Mouse (Mus musculus) hindbrain, embryonic 15.5 days (tissue): ENCODE data around the gene Anp32a. TPM values are rescaled to one million over a fixed set of nuclear protein-coding genes. Genes with fewer than 3 reads are reported as not detected.
A peak's percentile ranks its signal among the peaks of the same experiment; 100 is the strongest.

Experiments used
- ATAC-seq: fragments of 200-750 bp; cut with Nextera tagmentation; 2 replicates; pipeline ENCODE4 v1.8.0; 2017; ENCODE audit warnings: low read depth, moderate number of reproducible peaks, moderate TSS enrichment; ENCODE audit not compliant: low FRiP score
- H3K27ac ChIP-seq: fragments of 300-500 bp; sonication (generic); replicated peaks from 2 replicates; pipeline ENCODE4 v1.5.1; 2015; ENCODE audit warnings: mild to moderate bottlenecking, inconsistent platforms
- H3K27me3 ChIP-seq: fragments of 300-500 bp; sonication (generic); 2 replicates; pipeline ENCODE4 v1.6.1; 2015; ENCODE audit warnings: control low read depth, inconsistent platforms
- H3K36me3 ChIP-seq: fragments of 300-500 bp; sonication (generic); 2 replicates; pipeline ENCODE4 v1.6.1; 2015; ENCODE audit warnings: control low read depth, inconsistent platforms
- H3K4me1 ChIP-seq: fragments of 300-500 bp; sonication (generic); replicated peaks from 2 replicates; pipeline ENCODE4 v1.6.1; 2015; ENCODE audit warnings: control low read depth, inconsistent platforms
- H3K4me2 ChIP-seq: fragments of 300-500 bp; sonication (generic); 2 replicates; pipeline ENCODE4 v1.6.1; 2015; ENCODE audit warnings: moderate library complexity, mild to moderate bottlenecking, inconsistent platforms
- H3K4me3 ChIP-seq: fragments of 300-500 bp; sonication (generic); 2 replicates; pipeline ENCODE4 v1.5.1; 2015; ENCODE audit warnings: mild to moderate bottlenecking, inconsistent platforms
- H3K9ac ChIP-seq: fragments of 300-500 bp; sonication (generic); 2 replicates; pipeline ENCODE4 v1.6.1; 2015; ENCODE audit warnings: inconsistent platforms
- H3K9me3 ChIP-seq: fragments of 300-500 bp; sonication (generic); 2 replicates; pipeline ENCODE4 v1.6.1; 2016; ENCODE audit warnings: control low read depth, inconsistent platforms
- WGBS: fragments of 180-500 bp; shearing (Covaris S2); methylation state at CpG from one replicate; pipeline ENCODE4 v1.1.7; 2015; 5-methylcytosine and 5-hydroxymethylcytosine counted together
- polyA plus RNA-seq: library from polyadenylated mRNA; unstranded; fragments of >200 nt; fragmentation: Nextera tagmentation; extraction: Ambion mirVana; gene quantifications from 2 replicates; pipeline ENCODE4 v1.2.1, GENCODE M21; 2015

Anp32a gene
- polyA plus RNA-seq, 1 experiment from 2014 or later: 117 TPM

DNA sequence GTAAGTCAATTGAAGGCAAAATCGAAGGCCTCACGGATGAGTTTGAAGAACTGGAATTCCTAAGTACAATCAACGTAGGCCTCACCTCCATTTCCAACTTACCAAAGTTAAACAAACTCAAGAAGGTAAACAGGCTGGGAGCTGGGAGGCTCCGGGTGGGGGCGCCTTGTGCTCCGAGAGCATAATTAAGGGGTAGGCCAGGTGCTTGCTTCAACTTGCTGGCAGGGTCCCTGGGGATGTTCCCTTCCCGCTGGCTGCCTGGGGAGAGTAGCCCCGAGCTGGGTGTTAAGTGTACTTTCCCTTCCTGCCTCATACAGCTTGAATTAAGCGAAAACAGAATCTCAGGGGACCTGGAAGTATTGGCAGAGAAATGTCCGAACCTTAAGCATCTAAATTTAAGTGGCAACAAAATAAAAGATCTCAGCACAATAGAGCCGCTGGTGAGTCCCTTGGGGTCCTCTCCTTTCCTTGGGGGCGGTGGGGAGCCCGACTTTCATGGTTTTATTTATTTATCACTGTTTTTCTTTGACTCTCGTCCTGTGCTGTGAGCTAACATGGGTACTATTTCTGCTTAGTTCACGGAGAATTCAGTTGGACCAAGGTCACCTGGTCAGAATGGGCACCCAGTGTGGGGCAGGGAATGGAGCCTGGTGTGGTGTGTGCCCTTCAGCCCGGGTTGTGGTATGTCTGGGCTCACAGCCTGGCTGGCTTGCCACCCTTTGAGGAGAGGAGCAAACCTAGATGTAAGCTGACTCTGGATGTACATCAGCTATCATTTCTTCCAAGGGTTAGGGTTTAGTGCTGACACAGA, 30.9 kb downstream of the Anp32a start:
- Histone ChIP-seq H3K4me2 (no peak overlapping the region), H3K9me3 (no peaks in the 10 kb centered on the region), H3K4me3 (no peak overlapping the region), H3K4me1 (peaks cover 37% of the 10 kb centered on the region), H3K36me3 (peaks cover 22% of the 10 kb centered on the region), H3K9ac (no peak overlapping the region), H3K27me3 (no peaks in the 10 kb centered on the region), H3K27ac (no peak overlapping the region)
- WGBS: 70% methylated on average over 16 of the region's 16 CpGs
- no peak for ATAC-seq

DNA sequence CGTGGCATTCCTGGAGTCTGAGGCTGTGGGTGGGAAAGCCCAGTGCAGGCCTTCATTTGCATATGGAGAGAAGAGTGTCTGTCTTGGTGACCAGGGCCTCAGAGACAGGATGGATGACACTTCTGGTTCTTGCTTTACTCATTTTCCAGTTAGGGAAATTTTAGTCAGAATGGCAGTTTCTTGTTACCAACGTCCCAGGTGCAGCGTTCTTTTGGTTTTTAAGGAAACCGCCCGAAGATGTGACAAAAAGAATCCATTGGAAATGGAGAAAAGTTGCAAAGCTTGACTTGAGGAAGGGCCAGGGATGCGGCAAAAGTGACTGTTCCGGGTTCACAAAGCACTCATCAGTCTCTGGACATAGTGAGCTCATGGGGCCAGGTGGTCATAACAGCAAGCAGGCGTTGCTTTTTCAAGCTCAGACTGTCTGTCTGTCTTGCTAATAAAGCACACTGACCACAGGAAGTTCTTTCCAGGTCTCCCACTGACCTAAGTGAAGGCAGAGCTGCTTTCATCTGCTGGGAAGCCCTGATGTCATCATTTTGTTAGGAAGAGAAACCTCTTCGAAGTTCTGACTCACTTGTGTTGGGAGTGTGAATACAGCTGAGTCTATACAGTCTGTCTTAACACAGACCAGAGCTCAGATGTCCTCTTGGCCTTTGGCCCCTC, 31.6 kb downstream of the Anp32a start:
- Histone ChIP-seq H3K4me2 (no peak overlapping the region), H3K9ac (no peak overlapping the region), H3K36me3 (peaks cover 25% of the 10 kb centered on the region), H3K27me3 (no peaks in the 10 kb centered on the region), H3K4me1 (peaks cover 30% of the 10 kb centered on the region), H3K9me3 (no peaks in the 10 kb centered on the region), H3K4me3 (no peak overlapping the region), H3K27ac (no peak overlapping the region)
- 83% methylated on average over 9 of the region's 9 CpGs for WGBS
- ATAC-seq: no peak

DNA sequence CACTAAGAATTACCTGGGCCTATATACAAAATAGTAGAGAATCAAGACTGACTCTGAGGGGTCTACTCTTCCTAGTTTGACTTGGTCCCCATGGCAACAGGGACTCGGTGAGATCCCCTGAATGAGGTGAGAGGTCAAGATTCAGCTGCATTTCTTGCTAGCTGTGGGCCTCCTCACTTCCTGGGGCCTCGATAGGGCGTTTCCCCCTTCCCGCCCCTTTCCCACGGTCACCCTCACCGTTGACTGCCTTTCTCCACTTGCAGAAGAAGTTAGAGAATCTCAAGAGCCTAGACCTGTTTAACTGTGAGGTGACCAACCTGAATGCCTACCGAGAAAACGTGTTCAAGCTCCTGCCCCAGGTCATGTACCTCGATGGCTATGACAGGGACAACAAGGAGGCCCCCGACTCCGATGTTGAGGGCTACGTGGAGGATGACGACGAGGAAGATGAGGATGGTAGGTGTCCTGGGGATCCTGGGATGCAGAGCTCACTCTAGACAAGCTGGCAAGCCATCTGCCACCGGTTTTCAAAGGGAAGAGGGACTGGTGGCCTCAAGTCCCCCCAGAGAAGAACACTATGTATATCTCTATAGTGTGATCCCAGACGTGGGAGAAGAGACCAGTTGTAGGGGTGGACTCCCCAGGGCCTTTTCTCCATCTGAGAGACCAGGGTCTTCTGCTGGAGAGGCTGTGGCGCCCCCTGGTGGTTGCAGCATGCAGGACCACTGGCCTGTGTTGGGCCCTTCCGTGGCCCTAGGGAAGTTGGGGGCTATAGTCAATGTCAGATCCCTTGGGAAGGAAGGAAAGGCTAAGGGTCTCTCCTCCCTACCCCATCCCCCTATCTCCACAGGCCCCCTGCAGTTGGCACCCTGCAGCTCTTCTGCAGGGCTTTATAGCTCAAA, 32.4 kb downstream of the Anp32a start:
- no peaks in the 10 kb centered on the region for H3K9me3 ChIP-seq
- no peak overlapping the region for H3K27ac ChIP-seq
- no peak overlapping the region for H3K4me3 ChIP-seq
- H3K36me3 ChIP-seq: peaks cover 30% of the 10 kb centered on the region
- WGBS: 60% methylated on average over 18 of the region's 18 CpGs
- H3K9ac ChIP-seq: no peak overlapping the region
- H3K4me2 ChIP-seq: no peak overlapping the region
- ATAC-seq: no peak
- no peaks in the 10 kb centered on the region for H3K27me3 ChIP-seq
- H3K4me1 ChIP-seq: peaks cover 22% of the 10 kb centered on the region

DNA sequence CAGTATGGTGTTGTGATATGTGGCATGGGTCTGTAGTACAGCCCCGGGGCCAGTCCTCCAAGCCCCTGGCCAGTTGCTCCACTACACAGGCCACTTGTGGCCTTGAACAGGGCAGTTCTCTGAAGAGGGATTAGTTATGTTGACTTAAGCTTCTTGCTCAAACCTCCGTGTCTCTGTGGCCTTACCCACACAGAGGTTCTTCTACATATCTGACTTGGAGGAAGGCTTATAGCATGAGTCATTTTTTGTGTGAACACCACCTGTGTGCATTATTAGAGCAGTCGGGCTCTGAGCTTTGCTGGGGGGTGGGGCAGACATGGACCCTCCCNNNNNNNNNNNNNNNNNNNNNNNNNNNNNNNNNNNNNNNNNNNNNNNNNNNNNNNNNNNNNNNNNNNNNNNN, 33.2 kb downstream of the Anp32a start:
- Histone ChIP-seq H3K27ac (no peak overlapping the region), H3K27me3 (no peaks in the 10 kb centered on the region), H3K9ac (no peak overlapping the region), H3K4me1 (peaks cover 14% of the 10 kb centered on the region), H3K9me3 (no peaks in the 10 kb centered on the region), H3K36me3 (peaks cover 32% of the 10 kb centered on the region), H3K4me3 (no peak overlapping the region), H3K4me2 (no peak overlapping the region)
- no peak for ATAC-seq
- WGBS: 93% methylated on average over 3 of the region's 3 CpGs

DNA sequence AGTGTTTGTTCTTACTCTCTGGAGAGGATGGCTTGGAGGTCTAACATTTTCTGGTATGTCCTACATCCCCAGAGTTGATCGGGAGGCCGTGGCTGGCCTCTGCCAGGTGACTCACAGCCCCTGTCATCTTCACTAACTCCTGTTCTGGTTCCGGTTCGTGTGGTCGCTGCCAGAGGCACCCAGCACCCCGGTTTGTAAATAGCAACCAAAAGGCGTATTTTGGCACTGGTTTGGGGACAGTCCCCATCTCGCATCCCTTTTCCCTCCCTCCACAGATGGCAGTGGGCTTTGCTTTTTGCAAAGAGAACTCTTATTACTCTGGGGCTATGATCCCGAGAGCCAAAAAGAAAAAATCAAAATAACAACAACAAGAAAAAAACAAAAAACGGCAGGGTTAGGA, 36.8 kb downstream of the Anp32a start:
- H3K4me2 ChIP-seq: no peak overlapping the region
- no peaks in the 10 kb centered on the region for H3K27me3 ChIP-seq
- H3K36me3 ChIP-seq: peaks cover 43% of the 10 kb centered on the region

DNA sequence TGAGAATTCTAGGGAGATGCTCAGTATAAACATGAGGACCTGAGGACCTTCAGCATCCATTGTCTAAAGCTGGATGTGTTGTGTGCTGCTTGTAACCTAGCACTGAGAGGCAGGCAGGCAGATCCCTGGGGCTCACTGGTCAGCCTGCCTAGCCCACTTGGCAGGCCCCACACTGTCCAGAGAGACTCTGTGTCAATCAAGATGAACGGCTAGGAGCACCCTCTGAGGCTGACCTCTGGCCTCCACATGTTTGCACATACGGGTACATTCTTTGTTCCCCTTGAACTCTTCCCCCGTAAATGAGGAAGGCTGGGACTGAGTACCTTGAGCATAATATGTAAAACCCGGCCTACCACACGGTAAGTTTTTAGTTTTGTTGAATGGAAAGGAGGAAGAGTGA, 39.3 kb downstream of the Anp32a start:
- no peak overlapping the region for H3K27ac ChIP-seq
- no peak overlapping the region for H3K9ac ChIP-seq
- WGBS: 54% methylated on average over 5 of the region's 5 CpGs
- no peaks in the 10 kb centered on the region for H3K27me3 ChIP-seq
- no peak overlapping the region for H3K4me2 ChIP-seq
- H3K9me3 ChIP-seq: no peaks in the 10 kb centered on the region
- peaks cover 12% of the 10 kb centered on the region; the same call in 1 of the 2 replicates for H3K4me1 ChIP-seq
- H3K4me3 ChIP-seq: no peak overlapping the region
- 0 out of 2 replicates have a peak, but pooled peaks have one; percentile 23 for ATAC-seq
- peaks cover 35% of the 10 kb centered on the region for H3K36me3 ChIP-seq

More for the DNA sequence above, 36.8 kb downstream of the Anp32a start:
- Histone ChIP-seq H3K9ac (no peak overlapping the region), H3K4me3 (no peak overlapping the region), H3K9me3 (no peaks in the 10 kb centered on the region), H3K4me1 (peaks cover 12% of the 10 kb centered on the region; the same call in 1 of the 2 replicates), H3K27ac (no peak overlapping the region)
- no peak for ATAC-seq
- 93% methylated on average over 10 of the region's 10 CpGs for WGBS

DNA sequence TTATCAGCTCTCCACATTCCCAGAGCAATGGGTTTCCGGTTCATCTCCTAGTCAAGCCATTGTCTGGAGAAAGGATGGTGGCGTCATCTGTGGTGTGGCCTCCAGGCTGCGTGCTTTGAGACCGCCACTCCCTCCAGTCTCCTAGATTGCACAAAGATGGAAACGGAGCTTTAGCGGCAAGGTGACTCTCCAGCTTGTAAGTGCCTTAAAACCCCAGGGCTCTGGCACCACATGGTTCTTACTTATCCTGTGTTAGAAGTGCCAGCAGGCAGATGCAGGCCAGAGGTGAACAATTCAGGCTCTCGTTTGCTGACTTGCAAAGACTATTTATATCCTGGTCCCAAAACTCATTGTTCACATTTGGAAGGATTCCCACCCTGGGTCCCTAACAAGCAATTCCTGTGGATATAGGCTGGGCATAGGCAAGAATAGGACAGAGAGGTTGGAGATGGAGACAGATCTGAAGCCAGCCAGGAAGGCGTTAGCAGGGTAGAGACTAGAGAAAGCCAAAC, 40.4 kb downstream of the Anp32a start:
- 53% methylated on average over 8 of the region's 8 CpGs for WGBS
- H3K27ac ChIP-seq: no peak overlapping the region
- no peak overlapping the region for H3K4me3 ChIP-seq
- no peak overlapping the region for H3K9ac ChIP-seq
- H3K27me3 ChIP-seq: no peaks in the 10 kb centered on the region
- H3K9me3 ChIP-seq: no peaks in the 10 kb centered on the region
- H3K36me3 ChIP-seq: peaks cover 26% of the 10 kb centered on the region
- H3K4me2 ChIP-seq: no peak overlapping the region
- ATAC-seq: 0 out of 2 replicates have a peak, but pooled peaks have one; percentile 27
- H3K4me1 ChIP-seq: peaks cover 12% of the 10 kb centered on the region; the same call in 1 of the 2 replicates

DNA sequence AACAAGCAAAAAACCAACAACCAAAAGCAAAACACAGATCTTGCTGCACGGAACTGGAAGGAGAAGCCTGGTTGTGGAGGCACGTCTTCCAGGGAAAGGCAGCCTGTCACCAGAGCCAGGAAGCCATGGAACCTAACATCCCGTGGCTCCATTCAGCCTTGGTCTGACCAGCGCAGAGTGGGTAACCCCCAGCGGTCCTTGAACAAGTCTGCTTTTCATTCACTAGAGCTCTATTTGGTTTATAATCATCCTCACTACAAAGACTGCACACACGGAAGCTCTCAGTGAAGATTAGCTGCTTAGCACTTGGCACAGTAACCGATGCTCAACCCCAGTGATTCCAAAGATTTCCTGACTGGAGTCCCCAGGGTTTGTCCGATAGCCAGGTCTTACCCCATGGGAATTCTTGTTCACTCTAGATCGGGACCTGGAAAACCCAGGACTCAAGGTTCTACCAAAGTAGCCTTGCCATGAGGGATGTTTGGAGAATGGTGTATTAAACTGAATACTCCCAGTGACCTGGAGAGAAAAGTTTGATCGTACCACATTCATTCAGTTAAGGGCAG, 41.5 kb downstream of the Anp32a start:
- 75% methylated on average over 10 of the region's 10 CpGs for WGBS
- H3K9ac ChIP-seq: no peak overlapping the region
- no peaks in the 10 kb centered on the region for H3K9me3 ChIP-seq
- no peak overlapping the region for H3K4me3 ChIP-seq
- no peaks in the 10 kb centered on the region for H3K27me3 ChIP-seq
- no peak overlapping the region for H3K27ac ChIP-seq
- H3K4me2 ChIP-seq: no peak overlapping the region
- no peak for ATAC-seq
- peaks cover 19% of the 10 kb centered on the region for H3K36me3 ChIP-seq
- peaks cover 12% of the 10 kb centered on the region; the same call in 1 of the 2 replicates for H3K4me1 ChIP-seq

DNA sequence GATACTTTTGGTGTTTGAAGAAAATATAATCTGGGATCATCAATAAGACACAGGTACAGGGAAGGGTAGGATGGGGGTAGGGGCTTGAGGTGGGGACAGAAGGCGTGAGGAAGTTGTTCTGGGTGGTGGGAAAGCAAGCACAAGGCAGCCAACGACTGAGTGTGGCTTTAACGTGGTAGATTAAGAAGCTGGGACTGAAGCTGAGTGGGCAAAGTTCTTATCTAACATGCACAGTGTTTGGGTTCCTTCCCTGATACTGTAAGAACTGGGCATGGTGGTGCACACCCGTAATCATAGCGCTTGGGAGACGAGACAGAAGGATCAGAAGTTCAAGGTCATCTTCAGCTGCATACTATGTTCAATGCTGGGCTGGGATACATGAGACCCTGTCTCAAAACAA, 44.0 kb downstream of the Anp32a start:
- 94% methylated on average over 6 of the region's 6 CpGs for WGBS
- Histone ChIP-seq H3K4me1 (peaks cover 12% of the 10 kb centered on the region; the same call in 1 of the 2 replicates), H3K9ac (no peak overlapping the region), H3K27ac (no peak overlapping the region), H3K36me3 (peaks cover 6% of the 10 kb centered on the region), H3K4me3 (no peak overlapping the region), H3K9me3 (no peaks in the 10 kb centered on the region), H3K4me2 (no peak overlapping the region), H3K27me3 (no peaks in the 10 kb centered on the region)
- ATAC-seq: no peak

DNA sequence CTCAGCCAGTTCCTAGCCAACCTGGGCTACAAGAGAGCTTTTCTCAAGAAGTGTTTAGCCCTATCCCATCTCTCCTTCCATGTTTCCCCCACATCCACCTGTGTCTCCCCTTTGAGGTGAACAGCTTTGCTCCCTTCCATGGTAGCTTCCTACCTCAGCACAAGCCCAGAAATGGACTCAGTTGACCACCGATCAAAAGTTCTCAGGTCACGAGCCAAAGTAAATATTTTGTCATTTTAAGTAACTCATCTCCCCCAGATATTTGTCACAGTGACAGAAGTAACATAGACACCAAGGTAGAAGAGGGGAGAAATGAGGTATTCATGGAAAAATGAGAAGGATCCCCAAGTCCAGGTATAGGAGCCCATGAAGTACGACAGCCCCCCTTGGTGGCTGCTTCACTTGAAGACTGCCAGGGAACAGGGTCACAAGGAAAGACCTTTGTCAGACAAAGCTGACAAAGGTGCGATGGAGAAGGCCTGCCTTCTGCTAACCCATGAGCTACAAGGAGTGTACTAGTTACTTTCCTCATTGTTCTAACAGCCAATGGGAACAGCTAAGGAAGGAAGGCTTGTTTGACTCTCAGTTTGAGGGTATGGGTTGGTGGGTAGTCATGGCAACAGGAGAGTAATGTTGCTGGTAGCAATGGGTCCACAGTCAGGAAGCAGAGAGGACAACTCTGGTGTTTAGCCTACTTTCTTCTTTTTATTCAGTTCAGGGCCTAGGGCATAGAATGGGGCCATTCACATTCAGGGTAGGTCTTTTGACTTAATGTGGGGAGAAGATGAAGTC, 44.8 kb downstream of the Anp32a start:
- no peak overlapping the region for H3K4me2 ChIP-seq
- H3K9me3 ChIP-seq: no peaks in the 10 kb centered on the region
- 84% methylated on average over 4 of the region's 4 CpGs for WGBS
- no peaks in the 10 kb centered on the region for H3K36me3 ChIP-seq
- H3K27me3 ChIP-seq: no peaks in the 10 kb centered on the region
- H3K9ac ChIP-seq: no peak overlapping the region
- no peak overlapping the region for H3K27ac ChIP-seq
- H3K4me3 ChIP-seq: no peak overlapping the region
- H3K4me1 ChIP-seq: peaks cover 12% of the 10 kb centered on the region; the same call in 1 of the 2 replicates
- ATAC-seq: no peak

DNA sequence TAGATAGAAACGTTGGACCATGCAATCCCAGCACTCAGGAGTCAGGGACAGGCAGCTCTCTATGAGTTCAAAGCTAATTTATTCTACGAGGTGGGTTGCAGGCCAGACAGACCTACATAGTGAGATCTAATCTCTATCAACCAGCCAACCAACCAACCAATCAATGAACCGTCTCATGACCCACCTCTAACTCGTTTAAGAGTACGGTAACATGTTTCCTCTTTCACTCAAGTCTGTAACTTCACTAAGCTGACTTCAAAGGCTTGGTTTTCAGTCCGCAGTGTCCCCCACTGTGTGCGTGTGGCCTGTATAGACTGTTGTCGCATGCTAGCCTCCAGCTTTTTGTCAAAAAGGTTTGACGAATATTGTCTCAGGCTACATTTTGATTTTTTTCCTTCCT, 48.6 kb downstream of the Anp32a start:
- Histone ChIP-seq H3K9me3 (no peaks in the 10 kb centered on the region), H3K27ac (no peak overlapping the region), H3K4me3 (no peak overlapping the region), H3K9ac (no peak overlapping the region), H3K36me3 (no peaks in the 10 kb centered on the region), H3K4me1 (no peaks in the 10 kb centered on the region), H3K4me2 (no peak overlapping the region), H3K27me3 (no peaks in the 10 kb centered on the region)
- WGBS: 77% methylated on average over 9 of the region's 9 CpGs
- no peak for ATAC-seq
